Mouse (Mus musculus): ENCODE data around the gene Rbpjl. TPM values are rescaled to one million over a fixed set of nuclear protein-coding genes. Genes with fewer than 3 reads are reported as not detected.
A peak's percentile ranks its signal among the peaks of the same experiment; 100 is the strongest.

Rbpjl gene
- total RNA-seq, 2 experiments from 2014 or later = not detected

DNA sequence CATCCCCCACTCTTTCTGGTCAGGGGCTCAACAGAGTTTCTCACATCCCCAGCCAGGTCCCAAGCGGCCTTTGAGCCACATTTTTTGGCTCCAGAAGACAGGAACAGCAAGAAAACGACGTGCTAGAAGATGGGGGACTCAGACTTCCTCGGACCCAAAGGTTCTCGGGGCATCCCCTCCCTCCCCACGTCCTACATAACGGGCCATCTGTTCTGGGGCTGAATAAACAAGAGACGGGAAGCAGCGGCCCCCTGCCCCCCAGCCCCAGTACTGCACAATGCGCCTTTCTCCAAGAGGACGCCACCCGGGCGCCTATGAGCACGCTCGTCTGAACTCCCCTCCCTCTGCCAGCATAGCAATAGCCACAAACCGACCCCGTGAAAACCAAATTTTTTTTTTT lies 13.9 kb upstream of the Rbpjl start, which contains the start of gene Slpi:
Slpi (minus strand) TSS at position 76 of the 400 bp plus-strand sequence.
- intact Hi-C loops (cut with DNase I) = loop anchor here (5.0 kb wide), 1 partner anchor 287 kb away; no protein-coding TSS in a partner anchor
- DNase-seq = no peak

DNA sequence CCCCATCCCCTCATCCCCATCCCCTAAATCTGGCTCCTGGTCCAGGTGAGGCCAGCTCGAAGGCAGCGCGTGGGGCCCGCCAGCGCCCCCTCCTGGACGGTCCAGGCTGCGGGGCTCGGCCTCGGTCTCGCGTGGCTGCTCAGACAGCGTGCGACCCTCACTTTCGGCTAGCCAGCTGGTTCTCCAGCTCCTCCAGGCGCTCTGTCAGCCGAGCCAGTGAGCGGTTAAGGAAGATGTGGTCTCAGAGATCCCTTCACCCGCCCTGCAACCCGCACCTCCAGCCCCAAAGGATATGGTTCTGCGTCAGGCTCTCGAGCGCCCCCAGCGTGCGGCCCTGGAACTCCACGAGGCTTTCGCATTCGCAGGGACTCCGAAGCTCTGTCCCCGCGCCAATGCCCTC lies 13.4 kb upstream of the Rbpjl start:
- DNase-seq = peak; percentile 83 to 86
- intact Hi-C loops (cut with DNase I) = loop anchor here (5.0 kb wide), 1 partner anchor 287 kb away; no protein-coding TSS in a partner anchor

DNA sequence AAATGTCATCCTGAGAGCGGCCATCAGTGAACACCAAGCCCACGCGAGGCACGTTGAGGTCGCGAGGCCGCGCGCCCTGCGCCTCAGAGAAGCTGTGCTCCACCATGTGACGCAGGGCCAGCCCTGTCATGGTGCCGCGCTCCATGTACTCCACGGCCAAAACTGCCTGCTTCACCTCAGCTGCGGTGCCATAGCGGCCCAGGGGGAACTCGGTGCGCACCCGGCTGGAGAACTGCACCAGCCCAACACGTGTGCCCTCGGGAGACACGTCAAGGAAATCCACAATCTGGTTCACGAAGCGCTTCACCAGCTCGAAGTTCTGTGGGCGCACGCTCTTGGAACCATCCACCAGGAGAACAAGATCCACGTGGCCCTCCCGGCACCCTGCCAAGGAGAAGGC lies 9.8 kb upstream of the Rbpjl start:
- intact Hi-C loops (cut with DNase I) = no loop called here
- no peak for DNase-seq

DNA sequence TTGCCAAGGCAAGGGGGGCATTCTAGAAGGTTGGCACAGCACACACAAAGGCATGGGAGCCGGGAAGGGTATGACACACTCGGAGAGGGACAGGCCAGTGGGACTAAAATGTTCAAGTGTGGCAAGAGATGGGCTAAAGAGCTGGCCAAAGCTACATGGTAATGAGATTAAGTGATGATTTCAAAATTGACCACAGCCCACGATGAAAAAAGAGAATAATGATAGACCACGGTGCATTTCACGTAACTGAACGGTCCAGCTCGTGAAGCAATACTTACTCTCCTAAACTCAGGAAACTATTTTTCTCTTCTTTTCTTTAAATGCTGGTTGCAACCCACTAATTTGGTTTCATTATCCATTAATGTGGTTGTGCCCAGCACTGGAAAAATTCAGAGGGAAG lies 6.9 kb upstream of the Rbpjl start:
- DNase-seq = no peak
- intact Hi-C loops (cut with DNase I) = no loop called here

DNA sequence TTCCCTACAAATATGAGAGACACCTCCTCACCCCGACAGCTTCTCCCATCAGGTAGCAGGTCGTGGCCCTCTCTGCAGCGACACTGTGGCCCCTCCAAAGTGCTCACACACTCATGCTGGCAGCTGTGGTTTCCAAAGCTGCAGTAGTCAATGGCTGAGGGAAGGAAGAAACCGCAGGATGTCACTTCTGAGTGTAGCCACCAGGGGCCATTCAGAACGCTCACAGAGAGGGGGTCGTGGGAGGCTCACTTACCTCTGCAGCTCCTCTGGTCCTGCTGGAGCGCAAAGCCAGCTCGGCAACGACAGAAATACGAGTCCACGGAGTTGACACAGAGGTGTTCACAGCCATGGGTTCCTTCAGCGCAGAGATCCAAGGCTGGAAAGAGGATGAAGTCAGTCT lies 6.0 kb upstream of the Rbpjl start:
- intact Hi-C loops (cut with DNase I) = no loop called here
- no peak for DNase-seq

DNA sequence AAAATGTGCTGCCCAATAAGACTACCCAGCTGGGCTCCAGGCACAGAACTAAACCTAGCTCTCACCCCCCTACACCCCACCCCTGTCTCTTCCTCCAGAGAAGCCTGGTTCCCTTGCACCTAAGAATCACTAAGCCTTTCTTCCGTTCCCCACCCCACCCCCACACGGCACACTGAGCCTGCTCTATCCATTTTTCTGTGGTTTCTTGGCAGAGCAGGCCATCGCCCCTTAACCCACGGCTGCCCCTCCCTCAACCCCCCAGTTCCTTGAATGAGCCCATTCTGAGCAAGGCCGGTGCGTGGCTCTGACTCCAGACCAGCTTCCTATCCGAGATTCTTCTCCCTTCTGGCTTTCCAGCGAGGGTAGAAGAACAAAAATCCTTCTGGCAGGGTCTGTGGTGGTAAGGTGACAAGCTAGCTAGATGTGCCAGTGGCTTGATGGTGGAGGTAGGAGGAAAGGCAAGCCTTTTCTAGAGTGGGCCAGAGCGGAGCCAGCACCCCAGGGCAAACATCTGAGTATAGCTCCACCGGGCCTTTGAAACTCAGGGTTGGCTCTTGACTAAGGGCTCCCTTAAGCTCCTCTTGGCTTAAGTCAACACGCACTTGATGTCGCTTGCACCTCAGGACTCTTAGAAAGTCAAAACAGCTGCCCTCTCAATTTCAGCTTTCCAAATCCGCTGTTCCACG lies 598 bp downstream of the Rbpjl start:
- intact Hi-C loops (cut with DNase I) = no loop called here
- DNase-seq = no peak

DNA sequence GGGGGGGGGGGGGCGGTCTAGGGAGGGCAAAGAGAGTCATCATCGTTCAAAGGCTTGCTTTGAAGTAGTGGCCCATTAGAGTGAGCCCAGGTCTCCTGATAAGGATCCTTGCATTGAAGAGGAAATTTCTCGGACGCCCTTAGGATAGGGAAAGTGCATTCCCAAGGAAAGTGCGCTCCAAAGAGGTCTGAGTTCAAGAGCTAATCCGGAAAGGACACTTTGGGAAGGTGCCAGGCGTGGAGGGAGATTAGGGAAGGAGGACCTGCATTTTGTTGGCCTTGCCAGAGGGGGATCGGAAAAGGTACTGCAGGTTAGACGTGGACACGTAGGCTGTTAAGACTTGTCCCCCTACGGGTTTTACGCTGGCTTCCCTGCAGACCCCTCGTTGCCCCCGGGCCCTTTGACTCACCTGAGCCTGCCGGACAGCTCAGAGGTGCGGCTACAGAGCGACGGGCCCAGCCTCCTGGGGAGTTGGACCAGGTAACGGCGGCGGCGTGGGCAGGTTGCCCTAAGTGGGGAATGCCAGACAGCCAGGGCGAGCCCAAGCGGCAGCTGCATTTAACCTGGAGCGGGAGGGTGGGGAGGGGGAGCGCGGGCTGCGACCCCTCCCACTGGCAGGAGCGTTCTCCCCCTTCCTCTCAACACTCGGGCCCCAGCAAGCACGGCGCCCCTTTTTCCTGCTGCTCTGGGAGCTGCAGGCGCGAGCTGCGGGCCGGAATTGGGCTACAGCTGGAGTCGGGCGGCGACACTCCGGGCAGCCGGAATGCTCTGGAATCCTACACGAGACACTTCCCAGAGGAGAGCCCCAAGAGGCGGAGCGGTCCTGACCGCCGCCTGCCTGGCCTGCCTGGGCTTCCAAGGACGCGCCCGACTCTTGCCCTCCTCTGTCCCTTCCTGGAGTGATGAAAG lies 1.4 kb downstream of the Rbpjl start:
- intact Hi-C loops (cut with DNase I) = no loop called here
- DNase-seq = peak; percentile 55 to 71

DNA sequence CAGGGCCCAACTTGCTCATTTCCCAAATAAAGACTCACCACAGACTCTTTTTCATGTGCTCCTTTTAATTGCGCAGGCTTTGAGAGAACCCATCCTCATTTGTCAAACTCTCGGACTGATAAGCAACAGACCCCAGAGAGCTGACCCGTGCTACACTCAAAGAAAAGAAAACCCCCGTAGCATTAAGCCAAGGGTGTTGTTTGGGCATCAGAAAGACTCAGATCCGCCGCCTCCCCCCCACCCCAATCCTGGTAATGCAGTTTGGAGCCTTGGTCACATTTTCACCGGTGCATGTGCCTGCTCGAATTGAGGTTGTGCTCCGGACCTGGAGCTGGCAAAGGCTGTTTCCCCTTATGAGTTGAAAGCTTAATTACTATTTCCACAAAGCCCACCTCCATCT lies 2.1 kb downstream of the Rbpjl start, which contains the start of gene Matn4:
Matn4 (minus strand) TSS at position 101 of the 400 bp plus-strand sequence.
- intact Hi-C loops (cut with DNase I) = no loop called here
- no peak for DNase-seq

DNA sequence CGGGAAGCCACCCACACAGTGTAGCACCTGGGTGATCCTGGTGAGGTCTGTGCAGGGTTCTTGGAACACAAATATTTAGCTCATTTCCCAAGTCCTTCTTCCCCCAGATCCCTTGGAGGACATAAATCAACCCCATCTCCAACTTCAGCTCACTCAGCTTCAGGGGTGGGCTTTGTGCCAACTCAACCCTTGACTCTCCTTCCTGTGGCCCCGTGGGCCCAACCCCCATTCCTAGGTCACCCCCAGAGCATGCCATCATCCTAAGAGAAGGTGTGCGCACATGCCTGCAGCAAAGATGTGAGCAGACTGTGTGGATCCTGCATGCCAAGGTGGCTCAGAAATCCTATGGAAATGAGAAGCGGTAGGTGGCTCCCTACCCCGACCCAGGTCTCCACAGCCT lies 2.6 kb downstream of the Rbpjl start:
- intact Hi-C loops (cut with DNase I) = no loop called here
- DNase-seq = no peak

DNA sequence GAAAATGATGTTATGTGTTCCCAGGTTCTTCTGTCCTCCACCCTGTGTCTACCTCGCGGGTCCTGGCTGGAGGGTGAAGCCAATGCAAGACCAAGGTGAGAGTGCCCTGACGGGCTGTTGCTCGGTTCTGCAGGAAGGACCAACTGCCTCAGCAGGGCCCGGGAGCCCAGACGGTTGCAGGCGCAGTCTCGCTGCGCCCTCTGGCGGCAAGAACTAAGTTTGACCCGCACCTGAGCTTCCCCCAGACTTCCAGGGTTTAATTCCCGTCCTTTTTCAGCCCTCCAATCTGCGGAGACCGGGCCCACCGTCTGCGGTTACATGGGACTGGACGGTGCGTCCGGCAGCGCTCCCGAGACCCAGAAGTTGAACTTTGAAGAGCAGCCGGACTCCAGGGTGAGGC lies 4.8 kb downstream of the Rbpjl start:
- DNase-seq = peak; percentile 76
- intact Hi-C loops (cut with DNase I) = loop anchor here (1.0 kb wide), 1 partner anchor 304 kb away; no protein-coding TSS in a partner anchor

DNA sequence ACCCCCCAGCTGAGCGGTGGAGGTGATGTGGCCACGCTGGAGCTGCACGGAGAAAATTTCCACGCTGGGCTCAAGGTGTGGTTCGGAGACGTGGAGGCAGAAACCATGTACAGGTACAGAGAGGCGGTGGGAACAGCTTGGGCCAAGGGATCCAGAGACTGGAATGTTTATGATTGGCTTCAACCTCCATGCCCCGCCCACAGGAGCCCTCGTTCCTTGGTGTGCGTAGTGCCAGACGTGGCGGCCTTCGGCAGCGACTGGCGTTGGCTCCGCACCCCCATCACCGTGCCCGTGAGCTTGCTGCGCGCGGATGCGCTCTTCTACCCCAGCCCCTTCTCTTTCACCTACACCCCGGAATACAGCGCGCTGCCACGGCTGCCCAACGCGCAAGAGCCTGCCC lies 11.2 kb downstream of the Rbpjl start:
- no peak for DNase-seq
- intact Hi-C loops (cut with DNase I) = no loop called here

DNA sequence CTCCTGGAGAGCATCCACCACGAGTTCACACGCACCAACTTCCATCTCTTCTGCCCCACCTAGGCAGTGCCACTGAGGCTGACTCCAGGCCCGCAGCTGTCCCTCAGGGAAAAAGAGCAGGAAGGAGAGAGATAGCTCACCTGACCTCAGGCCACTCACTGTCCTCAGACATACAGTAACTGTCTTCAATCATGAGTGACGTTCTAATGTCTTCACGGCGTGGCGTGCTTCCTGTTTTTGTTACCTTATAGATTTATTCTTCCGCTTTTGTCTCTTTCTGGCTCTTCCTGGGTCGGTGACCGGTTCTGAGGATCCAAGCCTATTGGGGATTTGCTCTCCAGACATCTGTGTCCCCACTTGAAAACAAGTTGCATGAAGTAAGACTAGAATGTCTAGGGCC lies 11.6 kb downstream of the Rbpjl start:
- intact Hi-C loops (cut with DNase I) = no loop called here
- DNase-seq = no peak

DNA sequence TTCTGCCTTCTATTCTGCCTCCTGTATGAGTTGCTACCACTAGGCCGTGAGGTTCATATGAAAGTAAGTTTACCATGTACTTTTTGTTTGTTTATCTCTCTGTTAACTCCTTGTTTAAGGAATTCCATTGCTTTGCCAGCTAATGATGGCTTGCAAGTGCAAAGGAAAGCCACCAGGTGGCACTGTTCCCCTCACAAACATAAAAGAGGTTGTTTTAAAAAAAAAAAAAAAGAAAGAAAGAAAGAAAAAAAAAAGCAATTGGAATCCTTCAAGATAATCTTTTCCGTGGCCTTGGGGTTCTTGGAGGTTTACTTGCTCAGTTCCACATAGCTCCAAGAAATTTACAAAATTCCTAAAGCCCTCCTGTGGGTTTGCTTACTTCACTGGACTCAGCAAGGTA lies 14.3 kb downstream of the Rbpjl start:
- intact Hi-C loops (cut with DNase I) = loop anchor here (1.0 to 2.0 kb wide), 3 partner anchors 42 to 114 kb away; no protein-coding TSS in a partner anchor
- peak; percentile 42 to 50 for DNase-seq

DNA sequence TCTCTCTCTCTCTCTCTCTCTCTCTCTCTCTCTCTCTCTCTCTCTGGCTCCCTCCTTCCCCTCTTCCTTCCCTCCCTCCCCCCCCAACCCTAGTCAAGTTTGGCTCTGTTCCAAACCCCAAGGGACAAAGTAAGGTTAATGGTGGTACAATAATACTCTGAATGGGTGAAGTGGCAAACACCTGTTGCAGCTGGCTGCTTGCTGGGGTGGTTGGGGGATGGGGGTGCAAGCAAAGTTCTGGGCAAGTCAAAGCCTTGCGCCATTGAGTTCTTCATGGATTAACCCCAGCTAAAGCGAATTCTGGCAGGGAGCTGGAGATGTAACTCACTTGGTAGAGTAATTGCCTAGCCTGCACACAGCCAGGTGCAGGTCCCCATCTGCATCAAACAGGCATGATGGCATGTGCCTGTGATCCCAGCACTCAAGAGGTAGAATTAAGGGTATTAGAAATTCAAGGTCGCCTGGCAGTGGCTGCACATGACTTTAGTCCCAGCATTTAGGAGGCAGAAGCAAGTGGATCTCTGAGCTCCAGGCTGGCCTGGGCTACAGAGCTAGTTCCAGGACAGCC lies 15.5 kb downstream of the Rbpjl start:
- DNase-seq = no peak
- intact Hi-C loops (cut with DNase I) = no loop called here

DNA sequence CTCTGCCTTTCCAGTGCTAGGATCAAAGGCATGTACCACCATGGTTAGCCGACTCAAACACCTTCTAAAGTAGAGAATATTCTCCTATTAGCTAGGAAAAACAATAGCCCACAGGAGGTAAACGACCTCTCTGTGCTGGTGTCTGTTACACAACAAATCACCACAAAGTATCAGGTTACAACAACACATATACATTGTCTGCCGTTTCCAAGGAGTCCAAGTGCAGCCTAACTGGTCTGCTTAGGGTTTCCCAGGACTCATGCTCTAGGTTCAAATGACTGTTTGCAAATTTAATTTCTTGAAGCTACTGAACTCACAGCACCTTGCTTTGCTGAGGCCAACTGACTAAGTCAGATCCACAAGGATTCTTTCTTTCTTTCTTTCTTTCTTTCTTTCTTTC lies 16.5 kb downstream of the Rbpjl start:
- no peak for DNase-seq
- intact Hi-C loops (cut with DNase I) = no loop called here

DNA sequence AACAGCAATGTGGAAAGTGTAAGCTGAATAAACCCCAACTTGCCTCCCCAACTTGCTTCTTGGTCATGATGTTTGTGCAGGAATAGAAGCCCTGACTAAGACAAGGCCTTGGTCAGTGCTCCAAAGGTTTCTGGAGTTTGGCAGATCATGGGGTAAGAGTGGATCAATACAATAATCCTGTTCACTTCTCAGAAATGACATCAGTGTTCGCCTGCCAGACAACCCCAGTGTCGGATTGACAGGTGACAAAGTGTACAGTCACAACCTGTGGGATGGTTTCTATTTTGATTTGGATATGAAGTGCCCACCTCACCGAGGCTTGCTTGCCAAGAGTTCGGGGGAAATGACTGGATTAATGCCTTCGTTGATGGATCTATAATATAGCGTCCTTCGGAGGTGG lies 18.4 kb downstream of the Rbpjl start:
- DNase-seq = no peak
- intact Hi-C loops (cut with DNase I) = no loop called here

DNA sequence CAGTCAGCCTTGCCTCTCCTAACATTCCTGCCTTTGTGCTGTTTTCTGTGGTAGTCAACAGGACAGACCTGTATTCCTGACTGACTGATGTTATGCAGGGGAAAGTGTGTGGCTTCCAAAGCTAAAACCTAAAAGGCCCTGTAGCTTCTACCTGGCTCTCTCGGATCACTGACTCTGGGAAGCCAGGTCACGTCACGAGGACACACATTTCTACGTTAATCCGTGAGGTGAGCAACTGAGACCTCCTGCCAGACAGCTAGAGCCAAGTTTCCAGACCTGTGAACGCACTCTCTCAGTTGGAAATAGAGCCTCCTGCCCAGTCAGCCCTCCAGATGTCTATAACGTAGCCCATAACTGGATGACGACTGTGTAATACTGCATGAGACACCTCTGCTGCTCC lies 19.0 kb downstream of the Rbpjl start:
- DNase-seq = no peak
- intact Hi-C loops (cut with DNase I) = no loop called here

DNA sequence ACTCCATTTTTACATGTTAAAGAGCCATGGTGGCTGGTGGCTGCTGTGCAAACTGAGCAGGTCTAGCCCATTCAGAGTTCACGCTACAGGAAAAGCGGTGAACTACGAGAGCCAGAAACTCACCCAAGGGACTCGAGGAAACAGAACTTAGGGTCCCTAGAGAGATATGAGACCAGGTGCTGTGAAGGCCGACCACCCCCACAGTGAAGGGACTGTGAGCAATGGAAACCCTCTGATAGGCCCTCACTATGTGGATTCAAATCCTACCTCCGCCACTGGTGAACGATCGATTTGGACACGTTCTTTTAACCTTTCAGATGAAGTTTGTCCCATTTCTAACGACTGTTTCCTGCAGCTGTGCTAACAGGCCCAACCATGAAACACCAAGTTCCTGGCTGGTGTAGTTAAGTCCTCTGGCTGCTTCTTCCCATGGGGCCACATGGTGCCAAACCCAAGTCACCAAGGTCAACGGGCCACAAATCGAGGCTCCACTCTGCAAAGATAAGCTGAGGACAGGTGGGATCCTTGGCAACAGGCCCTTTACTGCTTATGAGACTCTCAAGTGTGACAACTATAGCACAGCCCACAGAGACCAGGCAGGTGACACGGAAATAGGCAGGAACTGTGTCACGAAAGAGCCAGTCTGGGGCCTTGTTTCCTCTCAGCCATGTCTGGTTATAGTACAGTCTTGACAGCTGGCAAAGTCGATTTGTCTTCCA lies 19.9 kb downstream of the Rbpjl start:
- intact Hi-C loops (cut with DNase I) = no loop called here
- DNase-seq = no peak

DNA sequence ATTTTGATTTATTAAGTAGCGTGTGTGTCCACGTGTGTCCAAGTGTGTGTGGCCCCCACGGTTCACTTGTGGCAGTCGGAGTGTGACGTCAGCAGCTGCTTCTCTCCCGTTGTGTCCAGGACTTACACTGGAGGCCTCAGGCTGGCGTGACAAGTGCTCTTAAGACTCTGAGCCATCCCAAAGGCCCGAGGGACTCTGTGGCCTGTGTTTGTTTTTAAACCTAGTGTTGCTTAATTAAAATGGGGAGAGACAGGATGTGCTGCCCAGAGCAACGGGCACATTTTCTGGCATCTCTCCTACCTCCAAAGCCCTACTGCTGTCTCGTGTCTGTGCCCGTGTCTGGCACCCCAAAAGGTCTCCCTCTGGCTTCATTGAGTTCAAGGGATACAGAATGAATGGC lies 20.5 kb downstream of the Rbpjl start:
- no peak for DNase-seq
- intact Hi-C loops (cut with DNase I) = no loop called here

DNA sequence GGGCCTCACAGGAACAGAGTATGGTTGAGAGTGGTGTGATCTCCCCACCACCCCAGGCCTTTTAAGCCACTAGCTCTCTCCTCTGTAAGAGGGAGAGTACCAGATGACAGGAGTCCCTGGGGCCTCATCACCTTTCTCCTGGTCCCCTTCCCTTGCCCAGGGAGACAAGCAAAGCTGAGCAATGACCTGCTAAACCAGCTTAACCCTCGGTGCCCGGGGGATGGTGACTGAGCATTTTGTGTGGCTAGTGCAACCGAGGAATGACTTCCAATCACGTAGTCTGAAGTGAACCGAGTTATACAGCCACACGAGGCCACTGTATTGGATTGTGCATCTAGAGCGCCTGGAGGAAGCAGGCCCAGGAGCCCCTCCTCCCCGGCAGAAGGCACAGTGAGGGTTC lies 21.5 kb downstream of the Rbpjl start:
- intact Hi-C loops (cut with DNase I) = no loop called here
- DNase-seq = no peak

DNA sequence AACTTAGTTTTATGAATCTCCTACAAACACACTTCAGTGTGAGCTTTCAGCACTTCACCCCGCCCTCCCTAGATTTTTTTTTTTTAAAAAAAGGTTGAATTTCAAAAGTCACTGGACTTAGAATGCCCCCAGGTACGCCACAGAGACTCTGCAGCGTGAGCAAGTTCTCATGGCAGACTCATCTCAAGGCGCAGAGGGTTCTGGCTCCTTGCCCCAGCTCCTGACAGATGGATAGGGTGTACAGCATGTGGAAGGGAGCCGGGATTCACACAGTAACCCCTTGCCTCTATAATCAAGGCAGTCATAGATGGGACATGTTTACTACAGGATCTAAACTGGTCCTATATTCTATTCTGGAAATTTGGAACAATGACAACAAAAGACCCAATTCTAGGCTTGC lies 22.5 kb downstream of the Rbpjl start:
- DNase-seq = no peak
- intact Hi-C loops (cut with DNase I) = no loop called here
